Mouse (Mus musculus): ENCODE data around the gene Eri3. TPM values are rescaled to one million over a fixed set of nuclear protein-coding genes. Genes with fewer than 3 reads are reported as not detected.

Eri3 gene
- polyA plus RNA-seq, 1 experiment from 2014 or later = 77.5 TPM

DNA sequence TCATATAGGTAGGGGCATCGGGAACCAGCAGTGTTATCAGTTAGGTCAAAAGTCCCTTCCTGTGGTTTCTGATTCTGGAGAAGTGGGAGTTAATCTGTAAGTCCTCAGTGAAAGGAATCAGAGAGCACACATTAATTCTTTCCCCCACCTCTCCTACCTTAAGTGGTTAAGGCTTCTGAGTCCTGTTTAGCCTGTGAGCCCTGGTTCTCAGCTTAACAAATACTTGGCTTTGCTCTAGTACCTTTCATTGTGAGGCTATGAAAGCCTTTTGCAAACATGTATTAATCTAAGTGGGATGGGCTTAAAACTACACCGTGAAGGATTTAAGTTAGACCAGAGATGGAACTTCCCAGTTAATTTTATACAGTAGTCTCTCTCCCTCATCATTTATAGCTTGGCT, 35.8 kb downstream of the Eri3 start:
- Histone ChIP-seq H3K36me3 (ENCODE audit: control insufficient read depth, insufficient read depth, low read length) (peaks cover 24% of the 10 kb centered on the region), H3K4me1 (replicated peaks; ENCODE audit: control insufficient read depth, insufficient read depth) (no peaks in the 10 kb centered on the region), H3K27me3 (ENCODE audit: control insufficient read depth, insufficient read depth, low read length) (no peaks in the 10 kb centered on the region), H3K9ac (ENCODE audit: low read length) (no peak overlapping the region), H3K9me3 (ENCODE audit: control insufficient read depth, low read length) (no peaks in the 10 kb centered on the region), H3K27ac (replicated peaks) (no peak overlapping the region), H3K4me2 (replicated peaks; ENCODE audit: low read depth) (no peak overlapping the region), H3K4me3 (ENCODE audit: low read depth, low read length) (no peak overlapping the region)
- ATAC-seq (ENCODE audit: low FRiP score, low TSS enrichment) = no peak
- no peak for DNase-seq (ENCODE audit: low spot score)
- 54% methylated on average over 2 of the region's 2 CpGs for WGBS
- TF ChIP-seq EP300 (optimal IDR thresholded peaks at IDR 0.05) = no peak
- no peak for TF ChIP-seq CTCF (IDR thresholded peaks at IDR 0.05; ENCODE audit: low read depth)

DNA sequence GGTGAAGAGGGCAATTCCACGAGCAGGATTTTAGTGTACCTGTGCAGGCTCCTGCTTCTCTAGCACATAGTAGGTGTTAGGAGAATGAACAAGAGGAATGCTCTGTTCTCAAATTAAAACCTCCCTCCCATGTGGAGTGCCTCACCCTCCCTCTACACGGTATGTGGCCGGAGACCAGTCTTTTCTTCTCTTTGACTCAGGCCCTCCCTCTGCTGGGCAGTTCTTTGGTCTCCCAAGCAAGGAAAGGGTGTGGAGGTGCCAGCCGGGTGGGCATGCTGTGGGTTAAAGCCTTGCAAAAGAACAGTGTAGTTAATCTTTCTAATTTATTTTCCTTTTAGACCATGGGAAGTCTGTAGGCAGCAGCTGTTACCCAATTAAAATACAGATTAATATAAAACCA, 37.3 kb downstream of the Eri3 start:
- DNase-seq (ENCODE audit: low spot score) = peak; percentile 48
- TF ChIP-seq EP300 (optimal IDR thresholded peaks at IDR 0.05) (no peak), CTCF (IDR thresholded peaks at IDR 0.05; ENCODE audit: low read depth) (peak; percentile 66)
- H3K9me3 ChIP-seq (ENCODE audit: control insufficient read depth, low read length) = no peaks in the 10 kb centered on the region
- H3K36me3 ChIP-seq (ENCODE audit: control insufficient read depth, insufficient read depth, low read length) = peaks cover 24% of the 10 kb centered on the region
- no peak overlapping the region for H3K4me2 ChIP-seq (replicated peaks; ENCODE audit: low read depth)
- H3K9ac ChIP-seq (ENCODE audit: low read length) = no peak overlapping the region; the same call in 1 of the 2 replicates
- H3K4me1 ChIP-seq (replicated peaks; ENCODE audit: control insufficient read depth, insufficient read depth) = no peaks in the 10 kb centered on the region
- H3K4me3 ChIP-seq (ENCODE audit: low read depth, low read length) = no peak overlapping the region
- WGBS = 37% methylated on average over 4 of the region's 4 CpGs
- H3K27ac ChIP-seq (replicated peaks) = no peak overlapping the region
- ATAC-seq (ENCODE audit: low FRiP score, low TSS enrichment) = 0 out of 2 replicates have a peak, but pooled peaks have one; percentile 50
- H3K27me3 ChIP-seq (ENCODE audit: control insufficient read depth, insufficient read depth, low read length) = no peaks in the 10 kb centered on the region

DNA sequence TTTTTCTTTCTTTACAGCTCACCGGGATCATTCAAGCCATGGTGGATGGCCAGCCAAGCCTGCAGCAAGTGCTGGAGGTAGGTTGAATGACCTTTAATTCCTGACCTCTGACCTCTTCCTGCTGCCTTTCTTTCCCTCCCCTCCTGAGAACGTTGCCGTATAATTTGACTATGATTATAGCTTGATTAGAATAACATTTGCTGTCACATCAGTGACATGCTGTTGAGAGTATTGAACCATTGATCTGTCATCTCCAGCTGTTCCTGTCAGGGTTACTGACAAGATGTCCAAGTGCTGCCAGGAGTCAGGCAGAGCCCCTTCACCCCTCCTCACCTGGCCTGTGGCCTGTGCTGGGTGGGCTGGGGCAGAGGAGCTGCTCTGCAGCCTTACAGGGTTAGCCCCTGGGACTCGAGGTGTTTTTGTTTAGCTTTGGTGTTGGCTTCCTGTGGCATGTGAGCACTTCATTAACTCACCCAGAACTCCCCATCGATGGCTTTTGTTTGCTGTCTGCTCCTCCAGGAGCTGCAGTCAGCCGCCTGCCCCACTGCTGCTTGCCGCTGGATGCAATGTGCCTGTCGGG, 39.0 kb downstream of the Eri3 start:
- Histone ChIP-seq H3K27ac (replicated peaks) (no peak overlapping the region), H3K4me2 (replicated peaks; ENCODE audit: low read depth) (no peak overlapping the region), H3K9ac (ENCODE audit: low read length) (no peak overlapping the region), H3K4me1 (replicated peaks; ENCODE audit: control insufficient read depth, insufficient read depth) (no peaks in the 10 kb centered on the region), H3K4me3 (ENCODE audit: low read depth, low read length) (no peak overlapping the region), H3K36me3 (ENCODE audit: control insufficient read depth, insufficient read depth, low read length) (peaks cover 19% of the 10 kb centered on the region), H3K9me3 (ENCODE audit: control insufficient read depth, low read length) (no peaks in the 10 kb centered on the region), H3K27me3 (ENCODE audit: control insufficient read depth, insufficient read depth, low read length) (no peaks in the 10 kb centered on the region)
- TF ChIP-seq EP300 (optimal IDR thresholded peaks at IDR 0.05) = no peak
- TF ChIP-seq CTCF (IDR thresholded peaks at IDR 0.05; ENCODE audit: low read depth) = no peak
- 49% methylated on average over 8 of the region's 8 CpGs for WGBS
- DNase-seq (ENCODE audit: low spot score) (no peak), ATAC-seq (ENCODE audit: low FRiP score, low TSS enrichment) (no peak)

DNA sequence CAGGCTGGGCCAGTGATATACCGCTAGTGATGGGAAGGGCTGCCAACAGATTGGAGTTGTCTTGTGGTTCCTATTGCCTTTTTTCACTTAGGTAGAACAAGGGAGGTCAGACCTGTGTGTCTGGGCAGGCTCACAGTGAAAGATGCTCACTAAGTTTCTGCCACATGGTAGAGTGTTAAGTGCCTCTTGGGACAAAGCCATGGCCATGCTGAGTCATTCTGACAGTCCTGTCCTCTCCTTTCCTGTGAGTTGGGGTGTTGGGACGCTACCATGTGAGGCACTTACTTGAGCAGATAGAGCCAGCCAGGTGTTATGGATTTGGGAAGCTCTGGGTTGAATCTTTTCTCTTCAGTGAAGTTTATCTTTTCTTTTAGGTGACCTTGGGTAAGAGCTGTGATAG, 40.6 kb downstream of the Eri3 start:
- Histone ChIP-seq H3K9ac (ENCODE audit: low read length) (no peak overlapping the region), H3K27ac (replicated peaks) (no peak overlapping the region), H3K4me3 (ENCODE audit: low read depth, low read length) (no peak overlapping the region), H3K4me1 (replicated peaks; ENCODE audit: control insufficient read depth, insufficient read depth) (no peaks in the 10 kb centered on the region), H3K27me3 (ENCODE audit: control insufficient read depth, insufficient read depth, low read length) (no peaks in the 10 kb centered on the region), H3K4me2 (replicated peaks; ENCODE audit: low read depth) (no peak overlapping the region), H3K36me3 (ENCODE audit: control insufficient read depth, insufficient read depth, low read length) (peaks cover 25% of the 10 kb centered on the region), H3K9me3 (ENCODE audit: control insufficient read depth, low read length) (no peaks in the 10 kb centered on the region)
- WGBS = 83% methylated on average over 2 of the region's 2 CpGs
- ATAC-seq (ENCODE audit: low FRiP score, low TSS enrichment) (no peak), DNase-seq (ENCODE audit: low spot score) (no peak)
- TF ChIP-seq EP300 (optimal IDR thresholded peaks at IDR 0.05) (no peak), CTCF (IDR thresholded peaks at IDR 0.05; ENCODE audit: low read depth) (no peak)

DNA sequence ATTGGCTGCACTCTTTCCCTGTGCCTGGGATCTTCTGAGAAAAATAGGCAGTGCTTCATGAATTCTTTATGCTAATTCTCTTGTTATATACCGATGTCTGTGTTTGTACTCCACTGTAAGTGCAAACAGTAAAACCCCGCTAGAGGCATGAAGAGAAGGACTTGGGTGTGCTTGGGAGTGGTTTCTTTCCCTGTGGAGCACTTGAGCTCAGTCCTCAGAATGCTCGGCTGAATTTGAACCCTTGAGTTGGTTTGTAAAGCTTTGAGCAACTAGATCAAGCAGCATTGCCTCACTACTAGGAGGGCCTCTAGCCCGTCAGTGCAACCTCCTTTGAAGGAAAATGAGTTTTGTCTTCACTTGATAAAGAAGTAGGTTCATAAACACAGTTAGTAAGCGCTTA, 42.0 kb downstream of the Eri3 start:
- TF ChIP-seq EP300 (optimal IDR thresholded peaks at IDR 0.05) = no peak
- no peak for TF ChIP-seq CTCF (IDR thresholded peaks at IDR 0.05; ENCODE audit: low read depth)
- H3K4me2 ChIP-seq (replicated peaks; ENCODE audit: low read depth) = no peak overlapping the region
- ATAC-seq (ENCODE audit: low FRiP score, low TSS enrichment) (no peak), DNase-seq (ENCODE audit: low spot score) (no peak)
- H3K36me3 ChIP-seq (ENCODE audit: control insufficient read depth, insufficient read depth, low read length) = peaks cover 28% of the 10 kb centered on the region
- H3K27ac ChIP-seq (replicated peaks) = no peak overlapping the region
- H3K27me3 ChIP-seq (ENCODE audit: control insufficient read depth, insufficient read depth, low read length) = no peaks in the 10 kb centered on the region
- no peak overlapping the region for H3K9ac ChIP-seq (ENCODE audit: low read length)
- 70% methylated on average over 5 of the region's 5 CpGs for WGBS
- H3K9me3 ChIP-seq (ENCODE audit: control insufficient read depth, low read length) = no peaks in the 10 kb centered on the region
- H3K4me3 ChIP-seq (ENCODE audit: low read depth, low read length) = no peak overlapping the region
- H3K4me1 ChIP-seq (replicated peaks; ENCODE audit: control insufficient read depth, insufficient read depth) = no peaks in the 10 kb centered on the region

DNA sequence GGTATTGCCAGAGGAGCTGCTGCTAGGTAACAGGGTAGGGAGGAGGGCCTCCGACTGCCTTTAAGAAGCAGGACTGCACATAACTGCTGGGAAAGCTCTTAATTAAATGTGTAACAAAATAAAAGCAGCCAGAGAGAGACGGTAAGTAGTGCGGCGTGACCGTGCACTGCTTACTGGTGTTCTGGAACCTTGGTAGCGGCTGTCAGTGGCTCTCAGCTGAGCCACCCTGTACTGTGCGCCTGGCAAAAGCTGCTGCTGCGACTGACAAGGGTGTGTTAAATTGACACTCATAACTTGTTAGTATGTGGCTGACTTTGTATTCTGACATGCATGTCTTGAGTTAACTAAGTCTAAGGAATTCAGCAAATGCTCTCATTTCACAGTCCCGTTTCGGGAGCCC, 45.1 kb downstream of the Eri3 start:
- TF ChIP-seq CTCF (IDR thresholded peaks at IDR 0.05; ENCODE audit: low read depth) (no peak), EP300 (optimal IDR thresholded peaks at IDR 0.05) (no peak)
- no peak overlapping the region for H3K27ac ChIP-seq (replicated peaks)
- 93% methylated on average over 10 of the region's 10 CpGs for WGBS
- ATAC-seq (ENCODE audit: low FRiP score, low TSS enrichment) (no peak), DNase-seq (ENCODE audit: low spot score) (no peak)
- no peaks in the 10 kb centered on the region for H3K4me1 ChIP-seq (replicated peaks; ENCODE audit: control insufficient read depth, insufficient read depth)
- H3K9ac ChIP-seq (ENCODE audit: low read length) = no peak overlapping the region
- no peaks in the 10 kb centered on the region for H3K27me3 ChIP-seq (ENCODE audit: control insufficient read depth, insufficient read depth, low read length)
- no peaks in the 10 kb centered on the region for H3K9me3 ChIP-seq (ENCODE audit: control insufficient read depth, low read length)
- no peak overlapping the region for H3K4me3 ChIP-seq (ENCODE audit: low read depth, low read length)
- H3K4me2 ChIP-seq (replicated peaks; ENCODE audit: low read depth) = no peak overlapping the region
- H3K36me3 ChIP-seq (ENCODE audit: control insufficient read depth, insufficient read depth, low read length) = peaks cover 29% of the 10 kb centered on the region

Measured in stomach, postnatal 0 days (tissue).